Mouse (Mus musculus): ENCODE data around the gene Rock2. TPM values are rescaled to one million over a fixed set of nuclear protein-coding genes. Genes with fewer than 3 reads are reported as not detected.

The Rock2 gene
- polyA plus RNA-seq, 1 experiment from 2014 or later: 13.7 TPM

Other genes starting within 250 kb of the Rock2 start
- 3.8 and 4.5 TPM in 2 replicates for gene Ntsr2, start 241.5 kb upstream of the Rock2 start, polyA plus RNA-seq (2015; fragmentation: Nextera tagmentation; extraction: Ambion mirVana)
- gene Greb1, start 94.0 kb upstream of the Rock2 start, polyA plus RNA-seq (2015; fragmentation: Nextera tagmentation; extraction: Ambion mirVana): 0.84 and 1.3 TPM in 2 replicates
- gene E2f6, start 83.9 kb upstream of the Rock2 start, polyA plus RNA-seq (2015; fragmentation: Nextera tagmentation; extraction: Ambion mirVana): 29.2 and 29.7 TPM in 2 replicates
- gene Pqlc3, start 105.5 kb downstream of the Rock2 start, polyA plus RNA-seq (2015; fragmentation: Nextera tagmentation; extraction: Ambion mirVana): 2.4 and 2.6 TPM in 2 replicates
- 4.3 and 7.4 TPM in 2 replicates for gene 2410004P03Rik, start 116.8 kb downstream of the Rock2 start, polyA plus RNA-seq (2015; fragmentation: Nextera tagmentation; extraction: Ambion mirVana)

Measured in hindbrain, embryonic 15.5 days (tissue).